Mouse (Mus musculus) forebrain, embryonic 13.5 days (tissue): ENCODE data around the gene Coro7. TPM values are rescaled to one million over a fixed set of nuclear protein-coding genes. Genes with fewer than 3 reads are reported as not detected.

ENCODE experiments used
- ATAC-seq: fragments of 200-750 bp; cut with Nextera tagmentation; 2 replicates; pipeline ENCODE4 v1.8.0; 2017
- H3K27ac ChIP-seq: fragments of 300-500 bp; sonication (generic); 2 replicates; pipeline ENCODE4 v1.5.1; 2015; ENCODE audit warnings: inconsistent platforms, mild to moderate bottlenecking, moderate library complexity
- H3K27me3 ChIP-seq: fragments of 300-500 bp; sonication (generic); 2 replicates; pipeline ENCODE4 v1.6.1; 2015; ENCODE audit warnings: mild to moderate bottlenecking, inconsistent platforms
- H3K36me3 ChIP-seq: fragments of 300-500 bp; sonication (generic); 2 replicates; pipeline ENCODE4 v1.6.1; 2015; ENCODE audit warnings: mild to moderate bottlenecking, inconsistent platforms; ENCODE audit not compliant: poor library complexity, severe bottlenecking
- H3K4me1 ChIP-seq: fragments of 300-500 bp; sonication (generic); 2 replicates; pipeline ENCODE4 v1.6.1; 2015; ENCODE audit warnings: inconsistent platforms
- H3K4me2 ChIP-seq: fragments of 300-500 bp; sonication (generic); 2 replicates; pipeline ENCODE4 v1.6.1; 2015; ENCODE audit warnings: inconsistent platforms, mild to moderate bottlenecking, moderate library complexity
- H3K4me3 ChIP-seq: fragments of 300-500 bp; sonication (generic); 2 replicates; pipeline ENCODE4 v1.5.1; 2015; ENCODE audit warnings: mild to moderate bottlenecking, inconsistent platforms
- H3K9ac ChIP-seq: fragments of 300-500 bp; sonication (generic); 2 replicates; pipeline ENCODE4 v1.6.1; 2015; ENCODE audit warnings: mild to moderate bottlenecking, inconsistent platforms
- H3K9me3 ChIP-seq: fragments of 300-500 bp; sonication (generic); replicated peaks from 2 replicates; pipeline ENCODE4 v1.6.1; 2016; ENCODE audit warnings: inconsistent platforms
- WGBS: fragments of 180-500 bp; shearing (Covaris S2); methylation state at CpG from one replicate; pipeline ENCODE4 v1.1.7; 2015; 5-methylcytosine and 5-hydroxymethylcytosine counted together
- polyA plus RNA-seq: library from polyadenylated mRNA; unstranded; fragments of >200 nt; fragmentation: Nextera tagmentation; extraction: Ambion mirVana; gene quantifications from 2 replicates; pipeline ENCODE4 v1.2.1, GENCODE M21; 2015

Coro7 gene
- polyA plus RNA-seq, 1 experiment from 2014 or later = 20.1 TPM

GRCm38 (mm10) chr16:4643670-4644419 is 35.7 kb downstream of the Coro7 start:
- Histone ChIP-seq H3K4me2 (peak overlapping the region; percentile 4; the same call in 1 of the 2 replicates), H3K27ac (no peak overlapping the region), H3K4me3 (no peak overlapping the region), H3K9me3 (no peaks in the 10 kb centered on the region), H3K36me3 (0 out of 2 replicates have a peak, but pooled peaks cover 7% of the 10 kb centered on the region), H3K27me3 (no peaks in the 10 kb centered on the region), H3K9ac (0 out of 2 replicates have a peak overlapping the region, but pooled peaks have one; percentile 7), H3K4me1 (peaks cover 53% of the 10 kb centered on the region)
- WGBS = 57% methylated on average over 11 of the region's 11 CpGs
- peak; percentile 75 for ATAC-seq

DNA sequence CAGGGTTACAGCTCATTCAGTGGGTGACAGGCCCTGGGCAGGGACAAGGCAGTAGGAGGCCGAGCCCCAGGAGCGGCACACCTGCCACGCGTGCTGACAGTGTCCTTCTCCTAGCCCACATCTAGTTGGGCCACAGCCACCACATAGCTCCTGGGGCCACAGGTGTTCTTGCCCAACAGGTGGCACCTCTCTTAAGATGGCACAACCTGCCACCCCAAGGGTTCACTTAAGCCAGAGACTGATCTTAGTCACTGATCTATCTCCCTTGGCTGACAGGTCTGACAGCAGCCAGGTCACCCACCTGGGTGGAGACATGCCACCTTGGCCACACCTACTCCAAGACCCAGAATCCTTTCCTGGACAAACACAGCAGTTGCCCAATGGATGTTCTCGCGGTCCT is 36.6 kb downstream of the Coro7 start:
- H3K27me3 ChIP-seq = no peaks in the 10 kb centered on the region
- H3K27ac ChIP-seq = no peak overlapping the region
- H3K4me3 ChIP-seq = no peak overlapping the region
- 87% methylated on average over 6 of the region's 6 CpGs for WGBS
- H3K9ac ChIP-seq = no peak overlapping the region
- peaks cover 53% of the 10 kb centered on the region for H3K4me1 ChIP-seq
- no peak for ATAC-seq
- H3K9me3 ChIP-seq = no peaks in the 10 kb centered on the region
- no peak overlapping the region for H3K4me2 ChIP-seq
- 0 out of 2 replicates have a peak, but pooled peaks cover under 1% of the 10 kb centered on the region for H3K36me3 ChIP-seq

GRCm38 (mm10) chr16:4642190-4642589 is 37.4 kb downstream of the Coro7 start:
- H3K27me3 ChIP-seq = no peaks in the 10 kb centered on the region
- peaks cover 53% of the 10 kb centered on the region for H3K4me1 ChIP-seq
- H3K9me3 ChIP-seq = no peaks in the 10 kb centered on the region
- no peak overlapping the region for H3K4me3 ChIP-seq
- 39% methylated on average over 13 of the region's 13 CpGs for WGBS
- no peak for ATAC-seq
- H3K36me3 ChIP-seq = no peaks in the 10 kb centered on the region
- H3K9ac ChIP-seq = peak overlapping the region; percentile 8; the same call in 1 of the 2 replicates
- H3K27ac ChIP-seq = peak overlapping the region; percentile 6; the same call in 1 of the 2 replicates
- peak overlapping the region; percentile 1; the same call in 1 of the 2 replicates for H3K4me2 ChIP-seq

GRCm38 (mm10) chr16:4641119-4641838 is 38.3 kb downstream of the Coro7 start:
- 59% methylated on average over 3 of the region's 3 CpGs for WGBS
- ATAC-seq = no peak
- Histone ChIP-seq H3K27me3 (no peaks in the 10 kb centered on the region), H3K9ac (peak overlapping the region; percentile 12; the same call in 1 of the 2 replicates), H3K27ac (no peak overlapping the region), H3K4me1 (peaks cover 53% of the 10 kb centered on the region), H3K9me3 (no peaks in the 10 kb centered on the region), H3K36me3 (no peaks in the 10 kb centered on the region), H3K4me3 (no peak overlapping the region), H3K4me2 (peak overlapping the region; percentile 78)

- 13% methylated on average over 17 of the region's 17 CpGs for WGBS
- no peak overlapping the region for H3K27ac ChIP-seq
- H3K9ac ChIP-seq = peak overlapping the region; percentile 68
- H3K36me3 ChIP-seq = no peaks in the 10 kb centered on the region
- no peak; the same call in 1 of the 2 replicates for ATAC-seq
- peak overlapping the region; percentile 47 for H3K4me3 ChIP-seq
- peak overlapping the region; percentile 78 for H3K4me2 ChIP-seq
- H3K4me1 ChIP-seq = peaks cover 53% of the 10 kb centered on the region
- H3K9me3 ChIP-seq = no peaks in the 10 kb centered on the region
- no peaks in the 10 kb centered on the region for H3K27me3 ChIP-seq
Measured at GRCm38 (mm10) chr16:4640267-4641005, 39.1 kb downstream of the Coro7 start.

- H3K9me3 ChIP-seq = no peaks in the 10 kb centered on the region
- ATAC-seq = peak; percentile 90
- peak within 1 kb of the TSS; percentile 47 for H3K4me3 ChIP-seq
- H3K27ac ChIP-seq = no peak within 1 kb of the TSS
- peaks cover 53% of the 10 kb centered on the region for H3K4me1 ChIP-seq
- peak within 1 kb of the TSS; percentile 68 for H3K9ac ChIP-seq
- H3K4me2 ChIP-seq = peak within 1 kb of the TSS; percentile 78
- no peaks in the 10 kb centered on the region for H3K27me3 ChIP-seq
- no peaks in the 10 kb centered on the region for H3K36me3 ChIP-seq
- WGBS = 1% methylated on average over 22 of the region's 22 CpGs
Measured at GRCm38 (mm10) chr16:4639831-4640237, 39.7 kb downstream of the Coro7 start, which contains the start of the genes Vasn and Dnaja3. Gene Vasn (plus strand): TSS chr16:4639941. Gene Dnaja3 (plus strand): TSS chr16:4639989.

GRCm38 (mm10) chr16:4638891-4639390 is 40.6 kb downstream of the Coro7 start:
- H3K4me1 ChIP-seq = peaks cover 45% of the 10 kb centered on the region
- no peak overlapping the region for H3K27ac ChIP-seq
- H3K36me3 ChIP-seq = peaks cover 1% of the 10 kb centered on the region; the same call in 1 of the 2 replicates
- H3K4me3 ChIP-seq = no peak overlapping the region
- ATAC-seq = no peak
- WGBS = 88% methylated on average over 3 of the region's 3 CpGs
- H3K4me2 ChIP-seq = no peak overlapping the region
- no peak overlapping the region for H3K9ac ChIP-seq
- no peaks in the 10 kb centered on the region for H3K27me3 ChIP-seq
- H3K9me3 ChIP-seq = no peaks in the 10 kb centered on the region

DNA sequence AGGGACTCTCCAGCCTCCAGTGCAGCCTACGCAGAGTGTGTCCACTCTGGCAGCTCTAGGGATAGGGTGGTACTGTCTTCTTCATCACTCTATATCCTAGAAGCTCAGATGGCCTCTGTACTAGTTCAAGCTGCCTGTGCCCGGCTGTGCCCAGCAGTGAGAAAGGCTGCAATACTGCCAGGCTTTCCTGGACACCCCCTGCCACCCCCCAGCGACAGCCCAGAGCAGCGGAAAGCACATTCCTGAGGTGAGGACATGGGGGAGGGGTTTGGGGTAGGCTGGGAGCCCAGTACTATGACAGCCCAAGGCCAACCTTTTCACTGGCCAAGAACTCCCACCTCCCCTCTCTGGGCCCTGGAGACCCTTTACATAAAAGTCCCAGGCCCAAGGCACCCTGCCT is 43.8 kb downstream of the Coro7 start:
- H3K4me3 ChIP-seq = no peak overlapping the region
- H3K27ac ChIP-seq = no peak overlapping the region
- no peaks in the 10 kb centered on the region for H3K9me3 ChIP-seq
- peaks cover 12% of the 10 kb centered on the region for H3K36me3 ChIP-seq
- H3K4me2 ChIP-seq = no peak overlapping the region
- ATAC-seq = no peak
- H3K4me1 ChIP-seq = peaks cover 15% of the 10 kb centered on the region
- 77% methylated on average over 4 of the region's 4 CpGs for WGBS
- H3K27me3 ChIP-seq = no peaks in the 10 kb centered on the region
- H3K9ac ChIP-seq = 0 out of 2 replicates have a peak overlapping the region, but pooled peaks have one; percentile 7

DNA sequence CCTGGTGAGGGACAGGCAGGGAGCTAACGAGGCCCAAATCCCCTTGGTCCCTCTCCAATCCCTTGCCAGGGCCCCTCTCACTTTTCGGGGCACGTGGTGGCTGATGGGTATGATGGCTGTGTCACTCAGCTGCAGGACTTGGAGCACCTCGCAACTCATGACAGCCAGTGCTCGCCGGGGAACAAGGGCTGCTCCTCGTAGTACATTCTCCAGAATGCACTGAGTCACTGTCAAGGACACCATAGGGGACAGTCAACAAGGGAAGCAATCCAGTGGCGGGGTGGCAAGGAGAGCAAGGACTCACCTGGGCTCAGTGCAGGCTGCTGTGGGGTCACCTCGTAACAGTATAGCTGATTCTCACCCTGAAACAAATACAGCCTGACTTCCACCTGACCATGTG is 44.9 kb downstream of the Coro7 start:
- 78% methylated on average over 9 of the region's 9 CpGs for WGBS
- H3K36me3 ChIP-seq = peaks cover 12% of the 10 kb centered on the region

GRCm38 (mm10) chr16:4633661-4634060 is 45.9 kb downstream of the Coro7 start:
- Histone ChIP-seq H3K9me3 (no peaks in the 10 kb centered on the region), H3K27me3 (no peaks in the 10 kb centered on the region), H3K4me2 (no peak overlapping the region), H3K9ac (no peak overlapping the region), H3K27ac (no peak overlapping the region), H3K36me3 (peaks cover 14% of the 10 kb centered on the region), H3K4me3 (no peak overlapping the region), H3K4me1 (no peaks in the 10 kb centered on the region)
- no peak for ATAC-seq
- 85% methylated on average over 3 of the region's 3 CpGs for WGBS

More for the DNA sequence above, 44.9 kb downstream of the Coro7 start:
- Histone ChIP-seq H3K9me3 (no peaks in the 10 kb centered on the region), H3K27ac (no peak overlapping the region), H3K4me2 (no peak overlapping the region), H3K4me3 (no peak overlapping the region), H3K27me3 (no peaks in the 10 kb centered on the region), H3K9ac (no peak overlapping the region), H3K4me1 (0 out of 2 replicates have a peak, but pooled peaks cover 4% of the 10 kb centered on the region)
- no peak for ATAC-seq

DNA sequence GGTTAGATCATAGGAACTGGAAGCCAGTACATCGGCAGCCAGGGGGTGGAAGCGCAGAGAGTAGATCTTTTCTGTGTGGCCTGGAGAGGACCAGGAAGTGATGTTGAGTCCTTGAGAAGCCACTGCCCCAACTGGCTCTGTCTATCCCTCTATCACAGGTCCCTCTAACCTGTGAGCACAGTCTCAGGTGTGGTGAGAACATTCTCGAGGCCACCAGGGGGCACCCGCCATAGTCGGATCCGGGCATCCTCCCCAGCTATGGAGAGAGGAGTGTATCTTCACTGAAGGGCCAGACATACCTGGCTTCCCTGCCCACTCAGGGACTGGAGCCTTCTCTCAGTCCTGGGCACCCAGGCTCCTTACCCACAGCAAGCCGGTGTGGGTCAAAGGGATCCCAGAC is 47.5 kb downstream of the Coro7 start:
- Histone ChIP-seq H3K27me3 (no peaks in the 10 kb centered on the region), H3K4me3 (no peak overlapping the region), H3K4me1 (no peaks in the 10 kb centered on the region), H3K4me2 (no peak overlapping the region), H3K9ac (no peak overlapping the region), H3K9me3 (no peaks in the 10 kb centered on the region), H3K36me3 (peaks cover 23% of the 10 kb centered on the region), H3K27ac (no peak overlapping the region)
- WGBS = 41% methylated on average over 7 of the region's 7 CpGs
- ATAC-seq = no peak; the same call in 1 of the 2 replicates
